Mouse (Mus musculus) erythroblast, embryonic 14.5 days (primary cell): ENCODE data around the gene Mtf1.

Experiments used
- GATA1 ChIP-seq: IDR thresholded peaks from 2 replicates; pipeline ENCODE4 v1.6.1; 2012; ENCODE audit warnings: low read length, inconsistent platforms, mixed read lengths
- TAL1 ChIP-seq: IDR thresholded peaks from 3 replicates; pipeline ENCODE4 v1.6.1; 2012; ENCODE audit warnings: low read length, inconsistent platforms, mixed read lengths

GRCm38 (mm10) chr4:124759305-124759811 lies 42.5 kb upstream of the Mtf1 start:
- TF ChIP-seq GATA1: no peak
- no peak for TF ChIP-seq TAL1
